Mouse (Mus musculus) bone marrow, adult 2 months (tissue): ENCODE results near the gene Ptprs. TPM values are rescaled to one million over a fixed set of nuclear protein-coding genes. Genes with fewer than 3 reads are reported as not detected.
A peak's percentile ranks its signal among the peaks of the same experiment; 100 is the strongest.

Experiments used
- H3K27ac ChIP-seq: fragments of 200-500 bp; 2 replicates; pipeline ENCODE4 v1.5.1; 2012; ENCODE audit warnings: low read depth, mild to moderate bottlenecking, control low read depth, inconsistent platforms, low read length; ENCODE audit not compliant: control insufficient read depth, poor library complexity, insufficient read depth
- H3K4me1 ChIP-seq: fragments of 200-500 bp; 2 replicates; pipeline ENCODE4 v1.6.1; 2011; ENCODE audit warnings: low read length; ENCODE audit not compliant: control insufficient read depth, insufficient read depth
- H3K4me3 ChIP-seq: fragments of 200-500 bp; replicated peaks from 2 replicates; pipeline ENCODE3; 2011; ENCODE audit warnings: mild to moderate bottlenecking, low read depth, low read length, control low read depth; ENCODE audit not compliant: control insufficient read depth
- CTCF ChIP-seq: fragments of 200-500 bp; IDR thresholded peaks from 2 replicates; pipeline ENCODE4 v1.5.1; 2011; ENCODE audit warnings: low read length, control low read depth; ENCODE audit not compliant: control insufficient read depth, insufficient read depth
- POLR2A ChIP-seq: fragments of 200-500 bp; IDR thresholded peaks from 2 replicates; pipeline ENCODE4 v1.6.1; 2011; ENCODE audit warnings: low read depth, mild to moderate bottlenecking, control low read depth, low read length, borderline replicate concordance; ENCODE audit not compliant: control insufficient read depth
- WGBS: fragments of 180-500 bp; shearing (Covaris S2); methylation state at CpG from one replicate; pipeline ENCODE4 v1.1.7; 2018; 5-methylcytosine and 5-hydroxymethylcytosine counted together
- polyA plus RNA-seq: library from polyadenylated mRNA; stranded (reverse); fragments of >200 nt; gene quantifications from 2 replicates; pipeline ENCODE4 v1.2.4, GENCODE M21; 2011; ENCODE audit warnings: low replicate concordance; ENCODE audit not compliant: missing spikeins, insufficient read depth, insufficient read length

The Ptprs gene
- polyA plus RNA-seq: 23.2 and 54.0 TPM in 2 replicates

- TF ChIP-seq POLR2A (no peak), CTCF (no peak)
- Histone ChIP-seq H3K27ac (no peak within 1 kb of the TSS), H3K4me3 (peak within 1 kb of the TSS; percentile 65), H3K4me1 (no peaks in the 10 kb centered on the region; the same call in 1 of the 2 replicates)
- WGBS: 2% methylated on average over 27 of the region's 27 CpGs
Measured at GRCm38 (mm10) chr17:56476402-56476752, at the start of gene Ptprs. Ptprs (minus strand) TSS chr17:56476483.

GRCm38 (mm10) chr17:56524943-56525342, 48.7 kb upstream of the Ptprs start:
- WGBS: 65% methylated on average over 4 of the region's 4 CpGs
- H3K4me3 ChIP-seq: no peak overlapping the region

DNA sequence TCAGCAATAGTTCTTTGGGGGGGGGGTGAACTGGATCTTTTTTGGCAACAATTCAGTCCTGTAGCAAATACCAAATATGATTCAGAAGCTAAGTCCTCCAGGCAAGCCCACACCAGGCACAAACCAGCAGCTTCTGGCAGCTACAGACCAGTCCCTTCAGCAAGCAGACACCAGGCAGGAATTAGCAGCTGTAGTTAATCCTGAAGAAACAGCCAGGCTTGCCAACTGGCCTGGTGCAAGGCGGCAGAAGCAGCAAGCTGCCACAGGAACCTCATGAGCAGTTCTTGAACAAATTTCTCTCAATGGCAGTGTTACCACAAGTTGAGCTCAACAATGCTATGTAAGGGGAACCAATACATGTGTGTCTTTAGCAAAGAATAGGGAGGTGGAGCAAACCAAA, 46.5 kb upstream of the Ptprs start:
- TF ChIP-seq CTCF (no peak), POLR2A (no peak)
- WGBS: 65% methylated on average over 1 of the region's 1 CpGs
- no peak overlapping the region for H3K27ac ChIP-seq
- no peak overlapping the region for H3K4me3 ChIP-seq
- H3K4me1 ChIP-seq: no peaks in the 10 kb centered on the region

More at GRCm38 (mm10) chr17:56524943-56525342, 48.7 kb upstream of the Ptprs start:
- TF ChIP-seq CTCF (no peak), POLR2A (no peak)
- H3K4me1 ChIP-seq: no peaks in the 10 kb centered on the region
- H3K27ac ChIP-seq: no peak overlapping the region

- Histone ChIP-seq H3K27ac (no peak overlapping the region), H3K4me1 (no peaks in the 10 kb centered on the region), H3K4me3 (no peak overlapping the region)
- TF ChIP-seq POLR2A: no peak
- TF ChIP-seq CTCF: no peak
- 10% methylated on average over 13 of the region's 13 CpGs for WGBS
Measured at GRCm38 (mm10) chr17:56515690-56516410, 39.6 kb upstream of the Ptprs start.

DNA sequence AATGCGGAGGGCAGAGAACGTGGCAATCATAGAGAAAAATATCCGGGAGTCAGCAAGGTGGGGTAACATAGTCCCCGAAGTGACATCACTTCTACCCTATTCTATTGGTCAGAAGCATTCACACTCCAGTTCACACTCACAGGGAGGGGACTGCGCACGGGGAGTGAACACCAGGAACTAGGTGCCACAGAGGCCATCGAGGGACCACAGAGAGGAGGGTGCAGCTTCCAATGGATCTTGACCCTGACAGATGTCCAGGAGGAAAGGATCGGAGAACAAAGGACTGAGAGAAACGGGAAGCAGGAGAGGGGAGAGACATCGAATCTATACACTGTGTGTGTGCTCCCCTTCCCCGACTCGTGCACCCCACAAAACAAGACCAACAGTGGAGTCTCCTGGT, 38.6 kb upstream of the Ptprs start:
- H3K27ac ChIP-seq: no peak overlapping the region
- H3K4me3 ChIP-seq: no peak overlapping the region
- WGBS: 45% methylated on average over 12 of the region's 12 CpGs
- H3K4me1 ChIP-seq: no peaks in the 10 kb centered on the region
- TF ChIP-seq POLR2A (no peak), CTCF (no peak)

DNA sequence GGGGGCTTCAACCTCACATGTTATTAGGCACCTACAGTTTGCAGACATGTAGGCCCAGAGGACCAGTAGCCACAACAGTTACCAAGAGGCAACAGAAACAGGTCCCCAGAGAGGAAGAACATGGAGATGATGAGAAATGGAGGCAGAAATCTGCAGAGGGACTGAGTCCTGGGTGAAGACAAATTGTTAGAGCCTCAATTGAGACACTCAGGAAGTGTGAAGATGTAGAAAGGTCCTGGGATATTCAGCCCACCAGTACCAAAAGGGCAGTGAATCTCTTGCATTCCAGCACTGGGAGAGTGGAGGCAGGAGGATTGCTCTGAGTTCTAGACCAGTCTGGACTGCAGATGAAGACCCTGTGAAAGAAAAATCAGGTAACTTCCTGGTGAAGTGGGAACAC, 38.0 kb upstream of the Ptprs start:
- Histone ChIP-seq H3K4me3 (no peak overlapping the region), H3K27ac (no peak overlapping the region), H3K4me1 (no peaks in the 10 kb centered on the region)
- TF ChIP-seq CTCF (no peak), POLR2A (no peak)

- no peak for TF ChIP-seq POLR2A
- TF ChIP-seq CTCF: no peak
- Histone ChIP-seq H3K4me3 (no peak within 1 kb of the TSS), H3K27ac (no peak within 1 kb of the TSS), H3K4me1 (no peaks in the 10 kb centered on the region; the same call in 1 of the 2 replicates)
- WGBS: 62% methylated on average over 22 of the region's 22 CpGs
Measured at GRCm38 (mm10) chr17:56512310-56512709, 36.0 kb upstream of the Ptprs start, which contains the start of gene Znrf4. Znrf4 (minus strand) TSS chr17:56512431.

DNA sequence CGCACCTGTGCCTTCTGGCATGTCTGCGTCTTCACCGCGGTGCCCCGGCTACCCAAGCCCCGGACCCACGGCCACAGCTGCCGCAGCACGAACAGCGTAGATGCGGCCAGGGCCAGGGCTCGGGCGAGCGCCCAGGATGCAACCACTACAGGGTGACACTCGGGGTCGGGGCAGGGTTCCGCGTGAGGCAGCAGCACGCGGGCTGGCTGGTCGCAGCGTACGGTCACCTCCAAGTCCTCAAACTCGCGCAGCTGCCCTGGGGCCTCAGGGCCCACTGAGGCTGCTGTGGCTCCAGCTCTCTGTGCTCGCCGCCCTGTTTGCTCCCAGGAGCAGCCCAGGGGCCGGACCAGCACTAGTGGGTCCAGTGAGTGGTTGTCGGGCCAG, 35.4 kb upstream of the Ptprs start:
- no peak overlapping the region for H3K27ac ChIP-seq
- 31% methylated on average over 29 of the region's 29 CpGs for WGBS
- no peak for TF ChIP-seq POLR2A
- TF ChIP-seq CTCF: no peak
- H3K4me1 ChIP-seq: no peaks in the 10 kb centered on the region; the same call in 1 of the 2 replicates
- no peak overlapping the region for H3K4me3 ChIP-seq

DNA sequence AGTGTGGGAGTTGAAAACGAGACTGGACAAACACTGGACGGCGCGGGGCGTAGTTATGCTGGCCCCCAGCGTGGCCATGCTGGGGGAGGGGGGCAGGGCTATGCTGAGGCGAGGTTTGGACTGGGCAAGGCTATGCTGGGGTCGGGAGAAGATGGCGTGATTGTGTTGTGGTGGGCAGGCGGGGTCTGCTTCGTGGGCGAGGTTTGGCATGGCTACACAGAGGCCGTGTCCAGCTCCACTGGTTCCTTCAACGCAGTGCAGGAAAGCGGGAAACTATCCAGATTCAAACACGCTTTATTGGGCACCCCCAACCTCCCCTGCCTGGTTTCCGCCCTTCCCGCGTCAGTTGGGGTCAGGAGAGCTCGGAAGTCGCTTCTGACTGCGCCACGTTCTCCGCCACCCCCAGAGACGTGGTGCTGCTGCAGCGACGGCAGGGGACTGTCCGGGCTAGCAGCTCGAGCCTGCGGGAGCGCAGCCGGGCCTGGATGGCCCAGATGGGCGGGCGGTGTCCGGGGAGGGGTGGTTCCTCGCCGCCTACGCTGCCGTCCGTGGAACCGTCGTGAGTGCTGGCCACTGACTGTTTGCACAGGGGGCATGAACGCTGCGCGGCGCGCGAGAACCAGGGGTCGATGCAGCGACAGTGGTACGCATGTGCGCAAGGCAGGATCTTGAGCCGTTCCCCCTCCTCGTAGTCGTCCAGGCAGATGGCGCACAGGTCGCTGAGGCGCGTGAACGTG, 34.9 kb upstream of the Ptprs start:
- 11% methylated on average over 60 of the region's 60 CpGs for WGBS
- H3K27ac ChIP-seq: no peak overlapping the region
- no peaks in the 10 kb centered on the region; the same call in 1 of the 2 replicates for H3K4me1 ChIP-seq
- no peak for TF ChIP-seq POLR2A
- no peak for TF ChIP-seq CTCF
- H3K4me3 ChIP-seq: no peak overlapping the region
